Mouse (Mus musculus) stomach, embryonic 14.5 days (tissue): ENCODE measurements around the gene Usp7. TPM values are rescaled to one million over a fixed set of nuclear protein-coding genes. Genes with fewer than 3 reads are reported as not detected.
A peak's percentile ranks its signal among the peaks of the same experiment; 100 is the strongest.

ENCODE experiments used
- ATAC-seq: fragments of 200-750 bp; cut with Nextera tagmentation; 2 replicates; pipeline ENCODE4 v1.8.0; 2017; ENCODE audit warnings: low read depth, moderate TSS enrichment; ENCODE audit not compliant: insufficient number of reproducible peaks, insufficient read depth, low FRiP score
- H3K27ac ChIP-seq: fragments of 300-500 bp; sonication (generic); 2 replicates; pipeline ENCODE4 v1.5.1; 2014; ENCODE audit warnings: mild to moderate bottlenecking, low read length, moderate library complexity, mixed read lengths
- H3K27me3 ChIP-seq: fragments of 300-500 bp; sonication (generic); 2 replicates; pipeline ENCODE4 v1.6.1; 2014; ENCODE audit warnings: low read length, control low read depth, mixed read lengths; ENCODE audit not compliant: control insufficient read depth, insufficient read depth
- H3K36me3 ChIP-seq: fragments of 300-500 bp; sonication (generic); 2 replicates; pipeline ENCODE4 v1.6.1; 2014; ENCODE audit warnings: mild to moderate bottlenecking, control low read depth, low read length, moderate library complexity, mixed read lengths; ENCODE audit not compliant: control insufficient read depth, insufficient read depth
- H3K4me1 ChIP-seq: fragments of 300-500 bp; sonication (generic); 2 replicates; pipeline ENCODE4 v1.6.1; 2014; ENCODE audit warnings: low read length, control low read depth, mixed read lengths; ENCODE audit not compliant: control insufficient read depth, insufficient read depth
- H3K4me2 ChIP-seq: fragments of 300-500 bp; sonication (generic); replicated peaks from 2 replicates; pipeline ENCODE4 v1.6.1; 2014; ENCODE audit warnings: low read depth, low read length, control low read depth
- H3K4me3 ChIP-seq: fragments of 300-500 bp; sonication (generic); 2 replicates; pipeline ENCODE4 v1.5.1; 2014; ENCODE audit warnings: low read depth, low read length, control low read depth
- H3K9ac ChIP-seq: fragments of 300-500 bp; sonication (generic); replicated peaks from 2 replicates; pipeline ENCODE4 v1.6.1; 2014; ENCODE audit warnings: low read depth, mild to moderate bottlenecking, control low read depth, low read length, moderate library complexity, mixed read lengths
- H3K9me3 ChIP-seq: fragments of 300-500 bp; sonication (generic); 2 replicates; pipeline ENCODE4 v1.6.1; 2016; ENCODE audit warnings: low read depth, low read length, control low read depth; ENCODE audit not compliant: control insufficient read depth
- WGBS: fragments of 180-500 bp; shearing (Covaris S2); extraction: QIAGEN DNeasy Blood & Tissue Kit; methylation state at CpG from one replicate; pipeline ENCODE4 v1.1.7; 2014; 5-methylcytosine and 5-hydroxymethylcytosine counted together
- polyA plus RNA-seq: library from polyadenylated mRNA; unstranded; fragments of >200 nt; fragmentation: Nextera tagmentation; extraction: Ambion mirVana; gene quantifications from 2 replicates; pipeline ENCODE4 v1.2.1, GENCODE M21; 2014

Gene Usp7
- polyA plus RNA-seq, 1 experiment from 2014 or later = 65.0 TPM

GRCm38 (mm10) chr16:8716300-8716699 is 75.8 kb downstream of the Usp7 start:
- 0 out of 2 replicates have a peak overlapping the region, but pooled peaks have one; percentile 52 for H3K27ac ChIP-seq
- H3K9me3 ChIP-seq = no peaks in the 10 kb centered on the region
- peaks cover 10% of the 10 kb centered on the region for H3K4me1 ChIP-seq
- no peak overlapping the region for H3K4me3 ChIP-seq
- H3K4me2 ChIP-seq = no peak overlapping the region
- no peaks in the 10 kb centered on the region for H3K27me3 ChIP-seq
- 40% methylated on average over 6 of the region's 6 CpGs for WGBS
- H3K9ac ChIP-seq = no peak overlapping the region
- H3K36me3 ChIP-seq = peaks cover 44% of the 10 kb centered on the region
- ATAC-seq = 0 out of 2 replicates have a peak, but pooled peaks have one; percentile 28

GRCm38 (mm10) chr16:8715513-8716080 is 76.5 kb downstream of the Usp7 start:
- 48% methylated on average over 10 of the region's 10 CpGs for WGBS
- no peak overlapping the region for H3K4me2 ChIP-seq
- H3K27ac ChIP-seq = peak overlapping the region; percentile 27; the same call in 1 of the 2 replicates
- peaks cover 10% of the 10 kb centered on the region for H3K4me1 ChIP-seq
- H3K9me3 ChIP-seq = no peaks in the 10 kb centered on the region
- no peak for ATAC-seq
- no peak overlapping the region for H3K9ac ChIP-seq
- peaks cover 49% of the 10 kb centered on the region for H3K36me3 ChIP-seq
- no peak overlapping the region for H3K4me3 ChIP-seq
- H3K27me3 ChIP-seq = no peaks in the 10 kb centered on the region

DNA sequence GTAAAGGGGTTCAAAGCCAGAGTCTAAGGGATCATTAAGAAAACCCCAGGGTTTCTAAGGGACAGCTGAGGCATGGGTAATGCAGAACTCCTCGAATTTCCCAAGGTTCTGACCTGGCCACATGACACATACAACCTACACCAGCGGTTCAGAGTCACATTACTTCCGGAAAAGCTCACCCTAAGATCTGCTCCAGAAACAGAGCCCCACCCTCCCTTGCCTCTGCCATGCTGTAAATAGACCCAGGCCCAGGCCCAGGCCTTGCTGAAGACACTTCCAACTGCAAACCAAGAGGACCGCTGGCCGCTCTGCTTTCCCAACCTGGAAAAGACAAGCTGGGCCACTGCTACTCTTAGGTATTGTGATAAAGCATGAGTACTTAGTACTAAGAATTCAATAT is 77.3 kb downstream of the Usp7 start:
- Histone ChIP-seq H3K4me2 (no peak overlapping the region), H3K9ac (no peak overlapping the region), H3K4me3 (no peak overlapping the region), H3K27ac (no peak overlapping the region), H3K27me3 (no peaks in the 10 kb centered on the region), H3K9me3 (no peaks in the 10 kb centered on the region), H3K4me1 (peaks cover 10% of the 10 kb centered on the region), H3K36me3 (peaks cover 56% of the 10 kb centered on the region)
- WGBS = 86% methylated on average over 5 of the region's 5 CpGs
- ATAC-seq = no peak

DNA sequence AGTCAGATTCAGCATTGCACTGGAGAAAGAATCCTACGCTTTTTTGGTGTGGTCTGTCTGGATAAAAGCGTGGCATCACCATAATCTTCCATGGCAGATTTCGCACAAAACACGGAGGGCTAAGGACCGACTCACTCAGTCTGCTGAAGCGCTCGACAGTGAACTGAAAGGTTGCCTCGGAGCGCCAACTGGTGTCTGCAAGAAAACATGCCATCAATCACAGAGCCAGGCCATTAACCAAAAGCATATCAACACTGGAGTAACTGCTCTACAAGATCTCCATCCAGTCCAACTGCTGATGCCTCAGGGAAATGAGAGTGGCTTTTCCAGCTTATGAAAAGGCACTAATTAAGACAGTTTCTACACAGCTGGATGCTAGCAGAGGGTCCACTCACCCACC is 80.1 kb downstream of the Usp7 start:
- 64% methylated on average over 9 of the region's 9 CpGs for WGBS
- H3K9me3 ChIP-seq = no peaks in the 10 kb centered on the region
- peaks cover 83% of the 10 kb centered on the region for H3K36me3 ChIP-seq
- no peak overlapping the region for H3K4me2 ChIP-seq
- ATAC-seq = no peak
- no peak overlapping the region for H3K9ac ChIP-seq
- no peak overlapping the region for H3K4me3 ChIP-seq
- no peaks in the 10 kb centered on the region for H3K27me3 ChIP-seq
- peaks cover 10% of the 10 kb centered on the region for H3K4me1 ChIP-seq
- H3K27ac ChIP-seq = no peak overlapping the region

GRCm38 (mm10) chr16:8700586-8700985 is 91.5 kb downstream of the Usp7 start:
- Histone ChIP-seq H3K4me1 (no peaks in the 10 kb centered on the region), H3K4me2 (no peak overlapping the region), H3K27me3 (no peaks in the 10 kb centered on the region), H3K9me3 (no peaks in the 10 kb centered on the region), H3K9ac (no peak overlapping the region), H3K4me3 (no peak overlapping the region), H3K36me3 (peaks cover 87% of the 10 kb centered on the region), H3K27ac (no peak overlapping the region)
- no peak for ATAC-seq
- WGBS = 82% methylated on average over 3 of the region's 3 CpGs

DNA sequence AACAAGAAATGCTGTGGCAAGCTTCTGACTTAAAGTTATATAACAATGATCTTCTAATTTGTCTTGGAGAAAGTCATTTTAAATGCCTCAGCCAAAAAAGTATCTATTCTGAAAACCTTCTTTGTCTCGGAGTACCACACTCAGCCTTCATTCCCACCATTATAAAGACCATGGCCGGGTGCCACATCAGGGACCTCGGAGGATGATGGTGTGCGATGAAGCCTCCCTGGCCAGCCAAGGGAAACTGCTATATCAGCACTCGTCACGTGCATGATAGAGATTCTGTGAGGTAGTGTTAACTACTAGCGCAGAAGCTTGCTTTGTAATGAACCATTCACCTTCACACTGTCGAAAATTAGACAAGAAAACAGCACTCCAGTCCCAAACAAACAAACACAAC is 92.6 kb downstream of the Usp7 start:
- H3K36me3 ChIP-seq = peaks cover 89% of the 10 kb centered on the region
- H3K27me3 ChIP-seq = no peaks in the 10 kb centered on the region
- H3K9me3 ChIP-seq = no peaks in the 10 kb centered on the region
- 92% methylated on average over 8 of the region's 8 CpGs for WGBS
- no peak overlapping the region for H3K4me2 ChIP-seq
- no peak overlapping the region for H3K27ac ChIP-seq
- no peak overlapping the region for H3K9ac ChIP-seq
- H3K4me3 ChIP-seq = no peak overlapping the region
- ATAC-seq = no peak
- no peaks in the 10 kb centered on the region for H3K4me1 ChIP-seq

DNA sequence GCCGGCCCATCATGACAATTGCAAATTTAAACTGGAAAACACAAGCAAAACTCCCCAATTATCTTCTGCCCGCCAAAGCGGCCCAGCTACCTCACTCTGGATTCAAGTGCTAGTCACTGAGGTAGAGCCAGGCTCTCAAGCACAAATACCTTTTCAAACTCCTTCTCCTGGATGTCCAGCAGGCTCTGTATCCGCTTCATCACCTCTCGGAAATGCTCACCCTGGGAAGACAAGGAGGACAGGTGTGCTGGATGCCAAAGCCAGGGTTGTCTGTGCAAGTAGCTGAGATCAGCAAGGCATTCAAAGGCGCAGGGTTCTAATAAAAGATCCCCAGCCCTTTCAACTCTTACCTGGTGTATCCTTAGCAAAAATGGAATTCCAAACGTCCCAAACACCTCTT is 100.9 kb downstream of the Usp7 start:
- H3K9me3 ChIP-seq = no peaks in the 10 kb centered on the region
- H3K4me2 ChIP-seq = no peak overlapping the region
- H3K27me3 ChIP-seq = no peaks in the 10 kb centered on the region
- H3K27ac ChIP-seq = no peak overlapping the region
- H3K4me1 ChIP-seq = 0 out of 2 replicates have a peak, but pooled peaks cover 5% of the 10 kb centered on the region
- H3K4me3 ChIP-seq = no peak overlapping the region
- H3K36me3 ChIP-seq = peaks cover 74% of the 10 kb centered on the region
- no peak for ATAC-seq
- WGBS = 88% methylated on average over 7 of the region's 7 CpGs
- no peak overlapping the region for H3K9ac ChIP-seq

- H3K4me2 ChIP-seq = no peak overlapping the region
- peaks cover 64% of the 10 kb centered on the region for H3K36me3 ChIP-seq
- H3K27ac ChIP-seq = no peak overlapping the region
- 0 out of 2 replicates have a peak, but pooled peaks cover 5% of the 10 kb centered on the region for H3K4me1 ChIP-seq
- no peak for ATAC-seq
- no peak overlapping the region for H3K9ac ChIP-seq
- no peak overlapping the region for H3K4me3 ChIP-seq
- WGBS = 87% methylated on average over 11 of the region's 11 CpGs
- no peaks in the 10 kb centered on the region for H3K9me3 ChIP-seq
- H3K27me3 ChIP-seq = no peaks in the 10 kb centered on the region
Measured at GRCm38 (mm10) chr16:8689979-8690656, 102.0 kb downstream of the Usp7 start.
